Mouse (Mus musculus): ENCODE measurements at regions not wholly inside any gene's neighbourhood (a gene's known extent, or its start where the extent isn't known, plus 50 kb on each side); places are given as distances from the start of the nearest gene placed in this dataset.

- DNase-seq (ENCODE audit: low spot score), result no peak
Observed at GRCm38 (mm10) chr8:96340702-96341101, 452.4 kb upstream of the Got2 start.

GRCm38 (mm10) chr8:96318367-96318766 lies 430.0 kb upstream of the Got2 start:
- DNase-seq (ENCODE audit: low spot score), result peak; percentile 47

GRCm38 (mm10) chr8:96308989-96309718 lies 420.8 kb upstream of the Got2 start:
- no peak for DNase-seq (ENCODE audit: low spot score)

GRCm38 (mm10) chr8:96296643-96297042 lies 408.3 kb upstream of the Got2 start:
- DNase-seq (ENCODE audit: low spot score), result no peak

- no peak for DNase-seq (ENCODE audit: low spot score)
Observed at GRCm38 (mm10) chr8:96290740-96291139, 402.4 kb upstream of the Got2 start.

GRCm38 (mm10) chr8:96289519-96289918 lies 401.2 kb upstream of the Got2 start:
- DNase-seq (ENCODE audit: low spot score), result no peak

GRCm38 (mm10) chr8:96288525-96288924 lies 400.2 kb upstream of the Got2 start:
- DNase-seq (ENCODE audit: low spot score), result no peak

- no peak for DNase-seq (ENCODE audit: low spot score)
Observed at GRCm38 (mm10) chr8:96277479-96278138, 389.3 kb upstream of the Got2 start.

GRCm38 (mm10) chr8:96277058-96277457 lies 388.7 kb upstream of the Got2 start:
- DNase-seq (ENCODE audit: low spot score), result no peak

- DNase-seq (ENCODE audit: low spot score), result no peak
Observed at GRCm38 (mm10) chr8:96256294-96256693, 367.9 kb upstream of the Got2 start.

GRCm38 (mm10) chr8:96255811-96256210 lies 367.5 kb upstream of the Got2 start:
- no peak for DNase-seq (ENCODE audit: low spot score)

GRCm38 (mm10) chr8:96246017-96246416 lies 357.7 kb upstream of the Got2 start:
- no peak for DNase-seq (ENCODE audit: low spot score)

- no peak for DNase-seq (ENCODE audit: low spot score)
Observed at GRCm38 (mm10) chr8:96244549-96245152, 356.3 kb upstream of the Got2 start.

GRCm38 (mm10) chr8:96238406-96238805 lies 350.1 kb upstream of the Got2 start:
- DNase-seq (ENCODE audit: low spot score), result no peak

- no peak for DNase-seq (ENCODE audit: low spot score)
Observed at GRCm38 (mm10) chr8:96237940-96238339, 349.6 kb upstream of the Got2 start.

- DNase-seq (ENCODE audit: low spot score), result peak; percentile 56
Observed at GRCm38 (mm10) chr8:96230412-96230811, 342.1 kb upstream of the Got2 start.
